Mouse (Mus musculus): ENCODE measurements around the gene Gm17617.

- TF ChIP-seq POLR2A (IDR thresholded peaks at IDR 0.05; ENCODE audit: extremely low read depth, insufficient read depth, low read length) (no peak), CTCF (IDR thresholded peaks at IDR 0.05; ENCODE audit: extremely low read depth, insufficient read depth, low read length) (no peak)
Observed at GRCm38 (mm10) chr13:55171517-55172335, 38.4 kb upstream of the Gm17617 start.

All from cortical plate, adult 2 months (tissue).